Mouse (Mus musculus) Patski (cell line): ENCODE measurements at regions not wholly inside any gene's neighbourhood (a gene's known extent, or its start where the extent isn't known, plus 50 kb on each side); places are given as distances from the start of the nearest gene placed in this dataset.
"Not testable (repeated sequence)": the region's sequence is repeated elsewhere in the genome, so short reads cannot be mapped to it uniquely, and the experiment has no call there.

Experiments used
- ATAC-seq: fragments of 100-300 bp; one replicate; pipeline ENCODE4 v1.8.0; 2021
- CTCF ChIA-PET: fragments of 350-600 bp; sonication (Branson Sonifier 250); formaldehyde crosslinking; loops from one replicate; lab custom pipeline; 2022; ENCODE audit warnings: inconsistent platforms; lab: Charles Lee
- POLR2A ChIA-PET: fragments of 350-600 bp; sonication (Branson Sonifier 250); formaldehyde crosslinking; loops from one replicate; lab custom pipeline; 2022; ENCODE audit warnings: antibody characterized with exemption, inconsistent platforms; lab: Charles Lee
- DNase-seq: peaks from one replicate; pipeline ENCODE4 v3.0.0-alpha.2; 2011; ENCODE audit warnings: low read depth, low spot score
- H3K27me3 ChIP-seq: fragments of 371-371 bp; one replicate; pipeline ENCODE4 v1.5.1; 2021
- CTCF ChIP-seq: fragments of 100-300 bp; IDR thresholded peaks from one replicate; pipeline ENCODE4 v1.5.1; 2021
- in situ Hi-C: fragments of 300-500 bp; cut with MboI; formaldehyde crosslinking; loops from 3 replicates; pipeline ENCODE4 v1.11.1; 2018; ENCODE audit warnings: low pct_unique_long_range_greater_than_20kb, mixed read lengths

GRCm38 (mm10) chr8:39426770-39427169 lies 1248.1 kb upstream of the Adam24 start:
- TF ChIP-seq CTCF: no peak
- CTCF ChIA-PET: interaction anchor here (1.1 kb wide), 1 partner anchor 9 kb away, joined by 3 read pairs; no protein-coding TSS in a partner anchor
- in situ Hi-C loops: no loop called here
- POLR2A ChIA-PET: no interaction called here
- no peaks in the 10 kb centered on the region for H3K27me3 ChIP-seq
- DNase-seq (no peak), ATAC-seq (no peak)

DNA sequence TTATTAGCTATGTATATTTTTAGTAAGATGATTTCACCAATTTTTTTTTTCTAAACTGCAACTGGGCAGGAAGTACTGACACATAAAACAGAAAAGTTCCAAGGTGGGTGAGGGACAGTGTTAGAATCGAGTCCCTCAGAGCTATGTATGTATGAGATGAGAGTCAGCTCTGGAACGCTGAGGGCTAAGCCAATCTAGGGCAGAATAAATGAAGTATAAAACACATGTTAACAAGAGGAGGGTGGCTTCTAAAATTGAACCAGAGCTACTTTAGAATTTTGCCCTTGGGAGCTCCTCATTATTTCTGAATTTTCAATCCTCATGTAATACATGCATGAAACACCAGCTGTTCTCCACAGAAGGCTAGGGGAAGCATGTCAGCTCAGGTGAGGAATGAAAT lies 1247.5 kb upstream of the Adam24 start:
- in situ Hi-C loops: no loop called here
- ChIA-PET POLR2A (no interaction called here), CTCF (interaction anchor here (1.1 kb wide), 1 partner anchor 9 kb away, joined by 3 read pairs; no protein-coding TSS in a partner anchor)
- no peak for ATAC-seq
- no peak for DNase-seq
- no peaks in the 10 kb centered on the region for H3K27me3 ChIP-seq
- TF ChIP-seq CTCF: no peak

DNA sequence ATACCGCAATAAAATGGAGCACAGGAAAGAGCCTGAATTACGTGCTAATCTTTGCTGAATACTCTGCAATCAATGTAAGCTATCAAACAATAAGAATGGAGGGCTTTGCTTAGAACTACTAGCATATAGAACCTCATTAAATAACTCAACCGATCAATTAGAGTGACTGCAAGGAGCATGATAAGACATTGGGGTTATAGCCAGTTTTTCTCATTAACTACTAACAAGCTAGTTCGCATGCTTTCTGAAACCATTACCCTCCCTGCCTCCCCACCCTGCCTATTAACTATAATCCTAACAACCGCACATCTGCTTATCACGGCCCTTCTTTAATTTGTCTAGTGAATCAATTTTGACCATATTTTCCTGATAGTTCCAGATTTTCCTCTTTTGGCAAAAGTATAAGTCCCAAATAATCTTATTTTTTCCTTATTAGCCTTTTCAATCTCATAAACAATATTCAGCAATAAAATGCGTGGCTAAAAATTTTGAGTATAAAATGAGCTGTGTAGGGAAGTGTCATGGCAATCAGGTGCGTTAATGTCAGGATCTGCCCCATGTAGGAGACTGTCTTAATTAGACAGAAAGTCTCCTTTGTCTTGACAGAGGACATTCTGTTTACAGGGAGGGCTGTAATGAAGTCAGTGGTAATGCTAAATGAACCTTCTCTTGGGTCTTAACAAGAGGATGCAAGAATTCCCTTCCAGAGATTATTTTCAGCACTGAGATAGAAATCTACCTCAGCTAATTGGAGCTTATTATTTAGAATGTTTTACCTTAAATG lies 1234.1 kb upstream of the Adam24 start:
- DNase-seq: no peak
- CTCF ChIA-PET: no interaction called here
- ATAC-seq: no peak

DNA sequence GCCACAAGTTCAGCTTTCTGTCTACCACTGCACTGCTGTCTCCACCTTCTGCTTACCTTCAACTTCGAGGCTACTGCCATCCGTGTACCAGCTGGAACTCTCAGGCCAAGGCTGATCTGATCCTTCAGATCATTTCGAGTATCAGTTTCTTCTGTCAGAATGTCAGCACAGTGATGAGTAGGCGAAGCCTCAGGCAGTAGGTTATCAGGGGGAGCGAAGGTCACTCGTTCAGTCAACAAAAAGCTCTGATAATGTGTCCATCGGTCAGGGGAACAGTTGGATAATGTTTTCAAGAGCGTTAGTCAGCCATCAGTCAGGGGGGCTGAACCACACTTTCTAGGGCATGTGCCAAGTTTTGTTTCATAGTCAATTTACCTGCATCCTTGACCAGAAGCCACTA lies 1183.7 kb upstream of the Adam24 start:
- DNase-seq, in situ Hi-C loops, POLR2A ChIA-PET, ATAC-seq, CTCF ChIA-PET, H3K27me3 ChIP-seq: not testable (repeated sequence)

More for the DNA sequence above, 1234.1 kb upstream of the Adam24 start:
- no peak for TF ChIP-seq CTCF
- in situ Hi-C loops: no loop called here
- POLR2A ChIA-PET: no interaction called here
- peaks cover 3% of the 10 kb centered on the region for H3K27me3 ChIP-seq

DNA sequence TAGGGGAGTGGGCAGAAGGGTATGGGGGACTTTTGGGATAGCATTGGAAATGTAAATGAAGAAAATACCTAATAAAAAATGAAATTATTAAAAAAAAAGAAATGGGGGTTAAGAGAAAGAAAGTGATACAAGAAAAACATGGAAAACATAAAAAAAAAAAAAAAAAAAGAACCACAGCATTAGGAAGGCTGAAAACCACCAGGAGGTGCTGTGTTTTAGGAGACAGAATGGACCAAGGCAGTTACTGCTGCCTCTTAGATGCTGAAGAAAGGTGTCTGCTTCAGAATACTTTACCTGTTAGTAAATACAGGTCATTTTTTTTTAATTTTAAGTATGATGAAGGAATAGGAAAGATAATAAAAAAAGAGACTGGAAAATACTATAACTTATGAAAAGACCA lies 1174.5 kb upstream of the Adam24 start:
- ChIA-PET POLR2A (no interaction called here), CTCF (no interaction called here)
- DNase-seq (no peak), ATAC-seq (no peak)
- in situ Hi-C loops: no loop called here
- TF ChIP-seq CTCF: no peak
- peaks cover 7% of the 10 kb centered on the region for H3K27me3 ChIP-seq

DNA sequence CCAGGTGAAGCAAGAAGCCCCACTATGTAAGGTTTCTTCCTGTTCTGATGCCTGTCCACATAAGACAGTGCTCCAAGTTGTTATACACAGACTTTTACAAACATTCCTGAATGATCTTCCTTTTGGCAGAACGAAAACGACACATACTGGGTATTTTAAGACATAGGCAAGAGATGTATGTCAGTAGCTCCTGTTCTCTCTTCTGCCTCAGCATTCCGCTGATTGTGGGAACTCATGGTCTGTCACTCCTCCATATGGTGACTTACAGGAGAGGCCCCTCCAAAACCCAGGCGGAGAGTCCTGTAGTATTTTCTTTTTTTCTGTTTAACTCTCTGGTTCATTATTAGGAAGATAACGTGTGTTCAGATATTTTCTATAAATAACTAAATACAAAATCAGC lies 1170.6 kb upstream of the Adam24 start:
- ATAC-seq (no peak), DNase-seq (no peak)
- in situ Hi-C loops: no loop called here
- H3K27me3 ChIP-seq: no peaks in the 10 kb centered on the region
- ChIA-PET CTCF (no interaction called here), POLR2A (no interaction called here)
- no peak for TF ChIP-seq CTCF

GRCm38 (mm10) chr8:39512967-39513366 lies 1161.9 kb upstream of the Adam24 start:
- POLR2A ChIA-PET: no interaction called here
- TF ChIP-seq CTCF: no peak
- CTCF ChIA-PET: no interaction called here
- no peaks in the 10 kb centered on the region for H3K27me3 ChIP-seq
- no peak for DNase-seq
- in situ Hi-C loops: no loop called here
- ATAC-seq: no peak
